Mouse (Mus musculus) limb, embryonic 14.5 days (tissue): ENCODE data around the gene Babam2. TPM values are rescaled to one million over a fixed set of nuclear protein-coding genes. Genes with fewer than 3 reads are reported as not detected.
A peak's percentile ranks its signal among the peaks of the same experiment; 100 is the strongest.

Experiments
- ATAC-seq: fragments of 200-750 bp; cut with Nextera tagmentation; 2 replicates; pipeline ENCODE4 v1.8.0; 2017; ENCODE audit warnings: low read depth, moderate number of reproducible peaks, moderate TSS enrichment; ENCODE audit not compliant: low FRiP score
- DNase-seq: peaks from one replicate; pipeline ENCODE4 v3.0.0-alpha.2; 2015; ENCODE audit warnings: low spot score
- H3K27ac ChIP-seq: fragments of 300-500 bp; sonication (generic); replicated peaks from 2 replicates; pipeline ENCODE4 v1.5.1; 2014; ENCODE audit warnings: low read depth, mild to moderate bottlenecking, low read length, moderate library complexity, mixed read lengths
- H3K27me3 ChIP-seq: fragments of 300-500 bp; sonication (generic); 2 replicates; pipeline ENCODE4 v1.6.1; 2014; ENCODE audit warnings: low read length, mixed read lengths; ENCODE audit not compliant: control insufficient read depth, insufficient read depth
- H3K36me3 ChIP-seq: fragments of 300-500 bp; sonication (generic); 2 replicates; pipeline ENCODE4 v1.6.1; 2014; ENCODE audit warnings: mild to moderate bottlenecking, low read length, moderate library complexity, mixed read lengths; ENCODE audit not compliant: control insufficient read depth, insufficient read depth
- H3K4me1 ChIP-seq: fragments of 300-500 bp; sonication (generic); 2 replicates; pipeline ENCODE4 v1.6.1; 2014; ENCODE audit warnings: antibody characterized with exemption, low read length, mixed read lengths; ENCODE audit not compliant: control insufficient read depth, insufficient read depth
- H3K4me2 ChIP-seq: fragments of 300-500 bp; sonication (generic); replicated peaks from 2 replicates; pipeline ENCODE4 v1.6.1; 2014; ENCODE audit warnings: low read depth, mild to moderate bottlenecking, low read length, moderate library complexity; ENCODE audit not compliant: severe bottlenecking
- H3K4me3 ChIP-seq: fragments of 300-500 bp; sonication (generic); replicated peaks from 2 replicates; pipeline ENCODE4 v1.5.1; 2014; ENCODE audit warnings: low read length
- H3K9ac ChIP-seq: fragments of 300-500 bp; sonication (generic); 2 replicates; pipeline ENCODE4 v1.6.1; 2014; ENCODE audit warnings: mild to moderate bottlenecking, low read depth, low read length, moderate library complexity; ENCODE audit not compliant: severe bottlenecking
- H3K9me3 ChIP-seq: fragments of 300-500 bp; sonication (generic); 2 replicates; pipeline ENCODE4 v1.6.1; 2016; ENCODE audit warnings: low read length; ENCODE audit not compliant: control insufficient read depth
- POLR2A ChIP-seq: fragments of 200-500 bp; IDR thresholded peaks from 2 replicates; pipeline ENCODE4 v1.8.0; 2012; ENCODE audit warnings: inconsistent platforms, mild to moderate bottlenecking, moderate library complexity, borderline replicate concordance; ENCODE audit not compliant: insufficient read depth, insufficient read length; ENCODE audit errors: extremely low read depth
- WGBS: fragments of 180-500 bp; shearing (Covaris S2); extraction: QIAGEN DNeasy Blood & Tissue Kit; methylation state at CpG from one replicate; pipeline ENCODE4 v1.1.7; 2014; 5-methylcytosine and 5-hydroxymethylcytosine counted together
- polyA plus RNA-seq, 2 experiments: library from polyadenylated mRNA; depleted of rRNA in 1 of 2; stranded (reverse) in 1 of 2; unstranded in 1 of 2; fragments of >200 nt; fragmentation: Nextera tagmentation in 1 of 2; extraction: Ambion mirVana in 1 of 2; gene quantifications; 2 replicates each; pipeline versions ENCODE4 v1.2.1 to v1.2.3; 2012 to 2014

Gene Babam2
- polyA plus RNA-seq, 2 experiments: 23.4 to 35.8 TPM

DNA sequence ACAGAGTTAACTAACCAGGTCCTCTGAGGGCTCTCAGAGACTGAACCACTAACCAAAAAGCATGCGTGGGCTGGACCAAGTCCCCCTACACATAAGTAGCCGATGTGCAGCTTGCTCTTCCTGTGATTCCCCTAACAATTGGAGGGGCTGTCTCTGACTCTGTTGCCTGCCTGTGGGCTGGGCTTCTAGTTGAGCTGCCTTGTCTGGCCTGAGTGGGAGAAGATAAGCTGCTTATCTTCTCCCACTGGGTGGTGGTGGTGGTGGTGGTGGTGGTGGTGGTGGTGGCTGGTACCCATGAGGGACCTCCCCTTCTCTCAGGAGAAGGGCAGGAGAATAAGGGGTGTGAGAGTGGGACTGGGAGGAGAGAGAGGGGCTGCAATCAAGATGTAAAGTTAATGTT lies 11.4 kb upstream of the Babam2 start:
- H3K9me3 ChIP-seq: no peaks in the 10 kb centered on the region
- DNase-seq (no peak), ATAC-seq (no peak)
- no peak for TF ChIP-seq POLR2A
- H3K27me3 ChIP-seq: no peaks in the 10 kb centered on the region
- H3K4me1 ChIP-seq: no peaks in the 10 kb centered on the region
- H3K4me3 ChIP-seq: no peak overlapping the region
- no peak overlapping the region for H3K4me2 ChIP-seq
- 66% methylated on average over 2 of the region's 2 CpGs for WGBS
- no peak overlapping the region for H3K9ac ChIP-seq
- no peaks in the 10 kb centered on the region for H3K36me3 ChIP-seq
- no peak overlapping the region for H3K27ac ChIP-seq

- H3K27ac ChIP-seq: no peak overlapping the region
- DNase-seq (no peak), ATAC-seq (no peak)
- H3K4me2 ChIP-seq: no peak overlapping the region
- 81% methylated on average over 3 of the region's 3 CpGs for whole genome bisulfite sequencing
- TF ChIP-seq POLR2A: no peak
- no peak overlapping the region for H3K4me3 ChIP-seq
- H3K4me1 ChIP-seq: no peaks in the 10 kb centered on the region
- H3K9me3 ChIP-seq: no peaks in the 10 kb centered on the region
- no peak overlapping the region for H3K9ac ChIP-seq
- no peaks in the 10 kb centered on the region for H3K36me3 ChIP-seq
- no peaks in the 10 kb centered on the region for H3K27me3 ChIP-seq
Observed at GRCm38 (mm10) chr5:31687972-31688371, 9.5 kb upstream of the Babam2 start.

DNA sequence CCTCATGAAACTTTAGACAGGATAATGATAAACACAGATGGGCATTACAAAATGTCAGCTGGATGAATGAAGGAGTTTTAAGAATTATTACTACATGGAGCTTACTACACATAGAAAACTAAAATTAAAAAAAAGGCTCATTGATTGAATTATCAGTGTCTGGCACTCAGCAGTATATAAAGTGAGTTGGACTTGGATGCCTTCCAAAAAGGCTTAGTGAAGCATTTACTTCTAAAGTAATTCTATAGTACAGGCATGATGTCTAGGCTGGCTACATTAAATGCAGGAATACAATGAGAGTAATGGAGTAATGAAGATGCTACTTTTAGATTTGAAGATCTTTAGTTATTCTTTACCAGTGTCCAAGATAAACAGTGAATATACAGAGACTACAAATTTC lies 4.3 kb upstream of the Babam2 start:
- no peak overlapping the region for H3K4me3 ChIP-seq
- no peak overlapping the region for H3K9ac ChIP-seq
- H3K27me3 ChIP-seq: no peaks in the 10 kb centered on the region
- no peak for TF ChIP-seq POLR2A
- no peak for ATAC-seq
- no peaks in the 10 kb centered on the region for H3K36me3 ChIP-seq
- no peaks in the 10 kb centered on the region for H3K9me3 ChIP-seq
- H3K4me2 ChIP-seq: no peak overlapping the region
- peak; percentile 49 for DNase-seq
- peaks cover 4% of the 10 kb centered on the region for H3K4me1 ChIP-seq
- no peak overlapping the region for H3K27ac ChIP-seq

- peak within 1 kb of the TSS; percentile 75 for H3K4me2 ChIP-seq
- H3K9me3 ChIP-seq: no peaks in the 10 kb centered on the region
- peak within 1 kb of the TSS; percentile 80 for H3K9ac ChIP-seq
- DNase-seq (no peak), ATAC-seq (no peak)
- peaks cover 4% of the 10 kb centered on the region for H3K4me1 ChIP-seq
- 10% methylated on average over 16 of the region's 18 CpGs for WGBS
- H3K36me3 ChIP-seq: 0 out of 2 replicates have a peak, but pooled peaks cover 3% of the 10 kb centered on the region
- H3K4me3 ChIP-seq: peak within 1 kb of the TSS; percentile 73
- no peaks in the 10 kb centered on the region for H3K27me3 ChIP-seq
- TF ChIP-seq POLR2A: no peak
- peak within 1 kb of the TSS; percentile 86 for H3K27ac ChIP-seq
Observed at GRCm38 (mm10) chr5:31696971-31697643, 377 bp upstream of the Babam2 start, which contains the start of gene Rbks. Gene Rbks (minus strand): TSS chr5:31697627.

- Histone ChIP-seq H3K27me3 (no peaks in the 10 kb centered on the region), H3K36me3 (0 out of 2 replicates have a peak, but pooled peaks cover 5% of the 10 kb centered on the region), H3K9me3 (no peaks in the 10 kb centered on the region), H3K4me1 (peaks cover 4% of the 10 kb centered on the region), H3K9ac (peak overlapping the region; percentile 80), H3K4me3 (peak overlapping the region; percentile 73), H3K27ac (peak overlapping the region; percentile 86), H3K4me2 (peak overlapping the region; percentile 75)
- ATAC-seq (peak; percentile 64), DNase-seq (peak; percentile 74)
- no peak for TF ChIP-seq POLR2A
- 6% methylated on average over 16 of the region's 16 CpGs for WGBS
Observed at GRCm38 (mm10) chr5:31698297-31698726, 828 bp downstream of the Babam2 start.
